Mouse (Mus musculus) gastrocnemius, adult 18-20 months (tissue): ENCODE results near the gene Olfr979. TPM values are rescaled to one million over a fixed set of nuclear protein-coding genes. Genes with fewer than 3 reads are reported as not detected.
"Not testable (repeated sequence)": the region's sequence is repeated elsewhere in the genome, so short reads cannot be mapped to it uniquely, and the experiment has no call there.

Experiments
- DNase-seq: peaks from one replicate; pipeline ENCODE4 v3.0.0; 2021; ENCODE audit warnings: low spot score
- long read RNA-seq, 2 experiments: library from polyadenylated mRNA; stranded (forward); transcript quantifications; one replicate each; pipeline ENCODE4 v2.0.0; 2021
- total RNA-seq, 2 experiments: library from RNA; stranded (reverse); gene quantifications; 2 replicates each; pipeline ENCODE4 v1.2.3; 2021

The Olfr979 gene
- total RNA-seq: not detected
- long read RNA-seq, experiment 1: 0 reads
- long read RNA-seq, experiment 2: 0 reads

DNA sequence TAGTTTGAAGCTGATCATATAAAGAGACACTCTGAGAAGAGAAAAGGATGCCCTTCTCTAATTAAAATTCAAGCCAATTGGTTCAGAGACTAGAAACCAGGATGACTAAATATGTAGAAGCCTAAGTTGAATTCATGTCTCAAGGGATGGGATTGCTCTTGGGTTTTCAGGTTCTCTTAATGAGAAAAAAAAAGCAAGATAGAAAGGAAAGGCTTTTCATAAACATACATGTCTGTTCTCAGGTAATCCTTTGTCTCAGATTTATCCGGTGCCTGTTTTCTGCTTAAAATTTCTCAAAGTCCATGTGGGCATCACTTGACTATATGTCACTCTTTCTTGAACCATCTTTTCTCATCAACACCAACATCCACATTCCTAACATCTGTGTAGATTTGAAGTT lies at the start of gene Olfr979:
Gene Olfr979 (minus strand): TSS at position 101 of the 400 bp plus-strand sequence.
- DNase-seq: no peak

DNA sequence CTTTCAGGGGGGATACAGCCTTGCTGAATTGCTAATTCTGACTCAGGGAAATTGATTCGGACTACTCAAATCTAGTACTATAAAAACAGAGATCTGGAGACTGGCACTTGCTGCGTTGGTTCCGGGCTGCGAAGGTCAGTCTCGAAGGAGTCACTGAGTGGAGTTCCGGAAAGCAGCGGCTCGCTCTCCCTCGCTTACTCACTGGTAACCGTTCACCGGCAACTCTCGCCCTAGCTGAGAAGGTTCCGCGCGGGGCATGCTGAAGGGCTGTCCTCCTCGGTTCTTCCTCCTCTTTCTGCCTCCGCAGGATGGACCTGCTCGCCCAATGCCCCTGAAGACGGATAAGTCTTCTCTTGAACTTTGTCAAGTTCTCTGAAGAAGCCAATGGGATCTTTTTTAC lies 46.9 kb upstream of the Olfr979 start:
- no peak for DNase-seq

DNA sequence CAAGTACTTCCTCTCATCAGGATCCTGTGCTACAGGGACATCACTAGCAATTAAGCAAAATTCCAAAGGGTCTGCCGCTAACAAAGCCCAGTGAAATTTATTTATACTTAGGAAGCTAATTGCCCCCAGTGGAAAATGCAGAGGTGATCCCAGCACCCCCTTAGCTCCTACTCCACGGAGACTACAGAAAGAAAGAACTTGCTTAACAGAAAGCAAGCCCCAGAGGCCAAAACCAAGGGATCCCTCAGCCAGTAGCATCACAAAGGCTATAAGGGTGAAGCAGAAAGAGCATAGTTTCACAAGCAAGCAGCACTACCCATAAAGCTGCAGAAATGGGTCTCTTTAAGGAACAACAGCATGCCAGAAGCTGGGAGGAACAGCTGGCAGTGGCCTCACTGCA lies 17.9 kb upstream of the Olfr979 start, which contains the start of gene Olfr981:
Gene Olfr981 (plus strand): TSS at position 301 of the 400 bp plus-strand sequence.
- no peak for DNase-seq

DNA sequence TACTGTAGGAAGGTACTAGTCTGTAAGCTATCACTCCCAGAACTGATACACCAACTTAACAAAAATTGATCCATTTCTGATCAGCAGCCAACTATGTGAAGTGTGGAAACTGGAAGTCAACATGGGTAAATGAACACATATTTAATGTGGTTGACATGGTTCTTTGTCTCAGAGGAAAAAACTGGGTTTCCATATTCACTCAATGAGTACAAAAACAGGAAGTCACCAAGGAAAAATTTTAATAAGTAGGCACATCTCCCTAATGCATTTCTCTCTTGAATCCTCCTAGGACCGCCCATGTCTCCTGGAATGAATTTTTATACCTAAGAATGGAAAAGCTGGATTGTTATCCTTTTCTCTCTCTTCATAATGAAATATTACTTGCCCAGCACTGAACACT lies 6.2 kb upstream of the Olfr979 start, which contains the start of gene Olfr980:
Gene Olfr980 (minus strand): TSS at position 101 of the 400 bp plus-strand sequence.
- DNase-seq: no peak

DNA sequence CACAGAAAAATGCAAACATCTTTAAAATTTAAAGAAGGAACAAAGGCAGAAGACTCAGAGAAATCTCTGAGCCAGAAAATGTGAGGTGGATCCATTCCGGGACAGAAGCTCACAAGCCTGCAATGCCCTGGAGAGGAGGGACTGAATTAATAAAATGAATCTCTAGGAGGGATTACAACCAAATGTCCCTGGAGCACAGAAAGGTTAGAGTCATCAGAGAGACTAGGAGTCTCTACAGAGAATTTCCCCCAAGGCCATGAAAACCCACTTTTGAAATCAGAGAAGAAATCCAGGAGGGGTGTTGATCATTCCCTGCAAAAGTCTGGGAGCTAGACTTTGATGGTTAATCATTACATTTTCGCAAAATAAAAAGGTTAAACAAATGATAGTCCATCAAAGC lies 11.5 kb downstream of the Olfr979 start, which contains the start of gene Olfr978:
Gene Olfr978 (plus strand): TSS at position 301 of the 400 bp plus-strand sequence.
- no peak for DNase-seq

DNA sequence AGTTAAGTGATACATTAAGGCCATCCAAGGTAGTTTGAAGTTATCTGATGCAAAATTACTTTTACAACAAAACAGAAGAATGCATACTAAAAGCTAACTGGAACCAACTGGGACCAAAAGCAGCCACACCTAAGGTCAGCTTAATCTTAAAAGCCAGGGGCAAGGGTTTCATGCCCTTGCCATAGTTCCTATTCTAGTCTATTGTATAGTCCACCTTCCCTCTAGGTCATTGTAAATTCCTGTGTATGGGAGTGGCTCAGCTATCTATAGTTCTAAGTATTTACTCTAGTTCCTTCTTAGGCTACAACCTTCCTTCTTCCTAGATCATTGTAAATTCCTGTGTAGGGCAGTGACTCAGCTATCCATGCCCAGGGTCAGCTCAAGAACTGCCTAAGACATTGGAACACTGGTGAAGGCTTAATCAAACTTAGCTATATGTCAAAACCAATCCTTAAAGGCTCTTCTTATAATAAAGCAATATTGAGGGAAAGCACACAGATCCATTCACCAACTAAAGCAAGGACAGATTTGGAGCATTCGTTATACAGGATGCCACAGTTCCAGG lies 26.6 kb downstream of the Olfr979 start:
- not testable (repeated sequence) for DNase-seq

DNA sequence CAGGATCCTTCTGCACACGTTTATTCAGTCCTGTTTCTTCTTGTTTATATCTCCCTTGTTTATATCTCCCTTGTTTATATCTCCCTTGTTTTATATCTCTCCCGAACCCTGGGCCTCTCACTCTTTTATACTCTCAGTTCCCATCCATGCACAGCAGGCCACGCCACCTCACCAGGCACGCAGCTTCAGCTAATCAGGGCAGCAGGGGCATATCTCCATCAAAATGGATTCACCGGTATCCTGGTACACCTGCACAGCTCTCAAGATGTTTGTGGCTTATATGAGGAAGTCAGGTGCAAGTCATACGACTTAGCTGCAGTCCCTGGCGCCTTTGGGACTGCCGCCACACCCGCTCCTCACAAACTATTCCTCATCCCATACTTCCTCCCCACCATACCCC lies 42.2 kb downstream of the Olfr979 start, which contains the start of gene Olfr976:
Gene Olfr976 (minus strand): TSS at position 101 of the 400 bp plus-strand sequence.
- not testable (repeated sequence) for DNase-seq

DNA sequence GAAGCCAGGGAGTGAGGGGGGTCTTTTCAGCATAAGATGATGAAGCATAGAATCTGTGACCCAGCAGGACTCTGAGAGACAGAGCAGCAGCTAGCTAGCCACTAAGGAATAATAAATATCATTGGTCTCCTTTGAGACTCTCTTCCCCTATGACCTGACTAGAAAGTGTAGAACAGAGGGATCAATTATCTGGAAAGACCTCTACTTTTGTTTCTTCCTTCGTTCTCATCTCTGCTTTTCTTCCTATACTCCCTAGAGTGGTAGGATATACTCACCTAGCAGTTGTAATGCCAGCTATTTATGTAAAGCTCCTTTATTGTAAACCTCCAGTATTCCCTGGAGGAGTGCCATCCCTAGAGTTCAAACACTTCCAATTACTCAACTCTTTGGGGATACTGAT lies 51.3 kb downstream of the Olfr979 start, which contains the start of gene Olfr975:
Gene Olfr975 (minus strand): TSS at position 101 of the 400 bp plus-strand sequence.
- DNase-seq: no peak

Other genes starting within 250 kb of the Olfr979 start
- gene Olfr968, start 220.2 kb downstream of the Olfr979 start, total RNA-seq: not detected
- not detected for gene Olfr969, start 212.5 kb downstream of the Olfr979 start, total RNA-seq
- not detected for gene Olfr970, start 194.6 kb downstream of the Olfr979 start, total RNA-seq
- not detected for gene Olfr971, start 166.6 kb downstream of the Olfr979 start, total RNA-seq
- gene Olfr972, start 137.0 kb downstream of the Olfr979 start, total RNA-seq: not detected
- not detected for gene Olfr229, start 96.1 kb downstream of the Olfr979 start, total RNA-seq
- gene Olfr974, start 66.0 kb downstream of the Olfr979 start, total RNA-seq: not detected
- gene Olfr975, start 51.4 kb downstream of the Olfr979 start, total RNA-seq: not detected
- gene Olfr976, start 42.3 kb downstream of the Olfr979 start, total RNA-seq: not detected
- not detected for gene Olfr978, start 11.4 kb downstream of the Olfr979 start, total RNA-seq
- gene Olfr980, start 6.1 kb upstream of the Olfr979 start, total RNA-seq: not detected
- gene Olfr981, start 18.0 kb upstream of the Olfr979 start, total RNA-seq: not detected
- gene Olfr982, start 70.4 kb upstream of the Olfr979 start, total RNA-seq: not detected
- not detected for gene Olfr983, start 90.1 kb upstream of the Olfr979 start, total RNA-seq
- not detected for gene Olfr984, start 110.7 kb upstream of the Olfr979 start, total RNA-seq
- gene Olfr985, start 126.7 kb upstream of the Olfr979 start, total RNA-seq: not detected
- gene Tmem225, start 144.7 kb upstream of the Olfr979 start, total RNA-seq: not detected
- not detected for gene Olfr986, start 177.5 kb upstream of the Olfr979 start, total RNA-seq
- gene Zfp202, start 188.9 kb upstream of the Olfr979 start, total RNA-seq: 1 to 10 TPM; 1.3 to 1.6 TPM